Mouse (Mus musculus) spleen, postnatal 4 days (tissue): ENCODE data around the gene Ppp3ca.

Source experiments
- DNase-seq, 2 experiments: peaks; one replicate each; pipeline ENCODE4 v3.0.0; 2022; ENCODE audit warnings: low spot score in 2 of 2

Ppp3ca gene

DNA sequence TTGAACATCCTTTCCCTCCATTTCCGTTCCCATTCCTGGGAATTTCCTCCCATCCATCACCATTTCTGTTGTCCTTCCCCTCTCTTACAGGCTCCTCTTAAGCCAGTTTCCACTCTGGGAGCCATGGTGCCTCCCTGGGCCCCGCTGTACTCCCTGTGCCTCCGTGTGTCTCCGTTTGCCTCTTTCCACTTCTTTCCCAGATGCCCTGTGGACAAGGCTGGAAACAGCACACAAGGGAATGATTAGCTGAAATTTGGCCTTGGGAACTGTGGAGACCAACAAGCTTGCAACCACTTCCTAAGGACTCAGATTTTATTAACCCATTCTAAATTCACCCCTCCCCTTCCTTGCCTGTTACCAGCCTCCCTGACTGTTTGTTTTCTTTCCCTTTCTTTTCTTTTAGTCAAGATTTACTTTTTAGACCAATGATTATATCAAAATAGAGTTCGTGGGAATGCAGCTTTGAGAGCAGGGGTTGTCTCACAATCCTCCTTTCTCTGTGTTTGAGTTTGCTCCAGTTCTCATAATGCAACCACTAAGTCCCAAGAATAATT lies 93.9 kb downstream of the Ppp3ca start:
- no peak for DNase-seq

DNA sequence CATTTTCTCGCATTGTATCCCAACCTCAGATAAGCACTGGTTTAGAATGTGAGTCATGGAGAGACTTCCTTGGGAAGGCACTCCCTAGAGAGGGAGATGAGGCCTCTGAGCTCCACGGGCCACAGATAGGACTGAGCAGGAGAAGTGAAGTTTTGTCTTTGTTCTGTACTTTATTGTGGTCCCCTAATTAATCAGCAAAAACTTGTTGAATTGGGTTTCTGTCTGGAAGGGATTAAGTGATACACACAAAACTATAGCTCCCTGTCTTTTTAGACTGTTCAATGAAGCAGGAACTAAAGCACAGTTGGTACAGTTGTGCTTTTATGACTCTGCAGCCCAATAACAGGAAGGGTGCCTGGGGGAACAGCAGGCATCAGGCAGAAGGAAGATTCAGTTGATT lies 95.6 kb downstream of the Ppp3ca start:
- no peak for DNase-seq

- DNase-seq = no peak
Observed at GRCm38 (mm10) chr3:136768775-136769485, 99.0 kb downstream of the Ppp3ca start.

DNA sequence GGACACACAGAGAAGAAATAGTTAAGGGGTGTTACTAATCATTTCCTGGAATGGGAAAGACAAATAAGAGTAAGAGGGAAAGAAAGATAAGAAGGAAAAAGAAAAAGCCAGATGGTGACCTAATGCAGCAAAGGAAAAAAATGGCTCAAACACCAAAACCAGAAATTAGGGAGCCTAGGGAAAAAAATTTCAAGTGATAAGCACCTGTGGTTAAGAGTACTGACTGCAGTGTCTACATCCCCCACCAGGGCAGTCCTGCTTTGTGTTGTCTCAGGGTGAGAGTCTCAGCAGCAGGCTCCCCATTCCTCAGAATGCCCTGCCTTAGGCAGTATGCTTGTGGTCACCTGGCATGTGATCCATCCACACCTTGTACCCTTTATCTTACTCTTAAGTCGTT lies 99.6 kb downstream of the Ppp3ca start:
- no peak for DNase-seq

DNA sequence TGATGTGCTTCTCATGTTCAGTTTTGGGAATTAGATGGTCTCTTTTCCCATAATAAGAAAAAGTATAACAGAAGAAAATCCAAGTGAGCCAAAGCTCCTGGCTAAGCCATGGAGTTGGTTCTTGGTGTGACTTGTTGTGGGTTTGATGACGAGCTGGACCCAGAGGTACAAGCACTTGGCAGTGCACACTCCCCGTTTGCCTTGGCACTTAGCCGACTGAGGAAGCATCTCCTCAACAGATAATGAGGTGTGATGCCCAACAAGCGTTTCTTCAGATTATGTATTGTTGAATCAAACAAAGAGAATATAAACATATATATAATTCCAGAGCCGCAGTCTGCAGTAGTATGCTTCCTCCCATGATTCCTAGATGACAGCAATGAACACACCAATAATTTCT lies 101.8 kb downstream of the Ppp3ca start:
- DNase-seq = no peak

GRCm38 (mm10) chr3:136773217-136773616 lies 103.3 kb downstream of the Ppp3ca start:
- DNase-seq = no peak

- no peak for DNase-seq
Observed at GRCm38 (mm10) chr3:136774196-136774595, 104.3 kb downstream of the Ppp3ca start.

DNA sequence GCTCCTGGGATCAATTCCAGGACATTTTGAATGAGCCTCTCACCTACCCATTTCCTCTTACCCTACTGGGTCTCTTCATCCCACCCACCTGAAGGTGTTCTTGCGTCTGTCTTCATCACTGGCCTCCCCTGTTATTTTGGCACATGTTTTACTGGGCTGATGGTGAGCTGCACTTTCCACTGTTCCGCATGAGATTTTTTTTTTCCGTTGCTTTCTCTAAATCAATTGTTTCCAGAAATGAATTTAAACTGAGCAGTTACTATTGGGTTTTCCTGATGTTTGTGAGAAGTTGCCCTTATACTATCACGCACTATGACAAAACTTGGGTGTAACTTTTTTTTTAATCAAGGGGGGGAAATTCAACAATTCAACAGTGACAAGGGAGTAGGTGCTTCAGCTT lies 106.6 kb downstream of the Ppp3ca start:
- DNase-seq = no peak

GRCm38 (mm10) chr3:136777380-136777779 lies 107.5 kb downstream of the Ppp3ca start:
- no peak for DNase-seq

- no peak for DNase-seq
Observed at GRCm38 (mm10) chr3:136777787-136778216, 107.9 kb downstream of the Ppp3ca start.

- no peak for DNase-seq
Observed at GRCm38 (mm10) chr3:136780321-136780720, 110.4 kb downstream of the Ppp3ca start.

DNA sequence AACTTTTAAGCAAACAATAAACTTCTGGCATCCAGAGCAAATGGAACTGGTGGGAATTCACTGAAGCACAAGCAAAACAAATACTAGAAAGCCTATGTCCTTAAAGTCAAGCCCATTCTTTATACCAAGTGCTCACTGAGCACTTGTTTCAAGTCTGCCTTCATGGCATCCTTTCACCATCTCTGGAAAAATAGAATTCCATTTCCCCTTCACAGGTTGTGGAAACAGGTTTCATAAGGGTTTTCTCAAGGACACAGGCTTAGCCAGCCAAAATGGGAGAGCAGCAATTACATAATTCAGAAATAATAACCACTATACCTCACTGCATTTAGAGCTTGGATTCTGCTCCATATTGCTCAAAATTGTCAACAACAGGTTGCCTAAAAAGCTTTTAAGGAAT lies 112.1 kb downstream of the Ppp3ca start:
- DNase-seq = no peak

GRCm38 (mm10) chr3:136785686-136786085 lies 115.8 kb downstream of the Ppp3ca start:
- DNase-seq = no peak

- DNase-seq = no peak
Observed at GRCm38 (mm10) chr3:136790261-136790871, 120.4 kb downstream of the Ppp3ca start.

DNA sequence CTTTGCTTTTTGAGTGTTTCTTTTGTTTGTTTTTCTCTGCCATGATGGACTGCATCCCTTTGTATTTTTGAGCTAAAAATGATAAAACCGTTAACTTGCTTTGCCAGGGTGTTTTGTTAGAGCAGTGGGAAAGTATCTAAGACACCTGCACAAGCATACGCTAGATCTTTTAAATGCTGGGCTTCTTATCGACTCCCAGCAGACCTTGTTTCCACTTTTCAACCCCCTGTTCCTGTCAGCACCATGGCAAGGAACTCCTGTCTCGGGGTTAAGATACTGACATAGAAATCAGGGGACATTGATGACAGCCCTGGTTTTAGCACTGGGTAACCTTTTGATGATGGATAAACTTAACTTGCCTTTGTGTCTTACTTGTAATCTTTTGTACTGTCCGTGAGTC lies 121.5 kb downstream of the Ppp3ca start:
- no peak for DNase-seq

DNA sequence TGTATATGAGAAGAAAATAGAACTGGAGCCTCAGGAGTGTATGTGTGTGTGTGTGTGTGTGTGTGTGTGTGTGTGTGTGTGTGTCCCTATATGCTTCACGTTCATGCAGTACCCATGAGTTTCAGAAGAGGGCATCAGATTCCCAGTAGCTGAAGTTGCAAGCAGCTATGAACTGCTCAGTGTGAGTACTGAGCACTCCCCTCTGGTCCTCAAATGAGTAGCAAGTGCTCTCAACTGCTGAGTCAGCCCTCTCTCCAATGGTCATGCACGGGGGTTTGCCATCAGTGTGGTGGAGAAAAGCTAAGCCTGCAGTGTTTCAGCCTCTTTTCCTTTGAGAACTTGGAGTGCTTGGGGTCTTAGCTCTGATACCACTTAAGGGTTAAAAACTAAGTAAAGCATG lies 122.0 kb downstream of the Ppp3ca start:
- DNase-seq = no peak

- no peak for DNase-seq
Observed at GRCm38 (mm10) chr3:136793411-136793810, 123.5 kb downstream of the Ppp3ca start.

- no peak for DNase-seq
Observed at GRCm38 (mm10) chr3:136794426-136795217, 124.7 kb downstream of the Ppp3ca start.

GRCm38 (mm10) chr3:136798896-136799295 lies 129.0 kb downstream of the Ppp3ca start:
- no peak for DNase-seq

DNA sequence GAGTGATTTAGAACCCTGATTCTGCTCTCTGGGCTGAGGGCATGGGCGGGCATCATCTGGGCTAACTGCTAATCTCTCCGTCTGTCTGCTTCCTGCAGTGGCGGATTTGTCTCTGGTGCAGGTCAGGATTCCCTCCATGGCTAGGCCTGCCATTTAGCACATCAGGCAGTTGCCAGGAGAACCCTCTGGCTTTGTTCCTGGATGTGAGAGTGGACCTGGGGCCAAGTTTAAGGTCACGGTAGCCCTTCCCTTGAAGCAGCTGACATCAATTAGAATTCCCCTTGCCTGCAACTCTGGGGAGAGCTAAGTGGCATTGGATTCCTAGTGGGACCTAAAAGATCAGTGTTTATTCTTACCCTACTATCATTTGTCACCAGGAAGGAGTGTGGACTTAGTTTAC lies 132.7 kb downstream of the Ppp3ca start:
- DNase-seq = no peak

DNA sequence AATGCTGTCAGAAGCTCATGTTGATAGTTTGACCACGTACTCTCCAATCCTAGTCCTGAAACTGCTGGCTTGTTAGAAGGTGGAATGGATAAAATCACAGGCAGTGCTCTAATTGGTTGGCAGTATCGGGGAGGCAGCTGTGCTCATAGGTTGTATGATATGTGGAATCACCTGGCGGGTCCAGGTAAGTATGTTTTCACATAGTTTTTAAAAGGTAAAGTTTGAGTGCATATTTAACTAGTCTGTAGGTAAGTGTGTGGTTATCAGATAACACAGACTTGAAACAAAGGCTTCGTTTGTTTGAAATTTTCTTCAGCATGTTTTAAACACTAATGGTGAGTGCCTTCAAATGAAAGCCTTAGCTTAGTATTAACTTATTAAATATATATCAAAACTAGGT lies 136.0 kb downstream of the Ppp3ca start:
- no peak for DNase-seq

GRCm38 (mm10) chr3:136810271-136810670 lies 140.3 kb downstream of the Ppp3ca start:
- DNase-seq = no peak

DNA sequence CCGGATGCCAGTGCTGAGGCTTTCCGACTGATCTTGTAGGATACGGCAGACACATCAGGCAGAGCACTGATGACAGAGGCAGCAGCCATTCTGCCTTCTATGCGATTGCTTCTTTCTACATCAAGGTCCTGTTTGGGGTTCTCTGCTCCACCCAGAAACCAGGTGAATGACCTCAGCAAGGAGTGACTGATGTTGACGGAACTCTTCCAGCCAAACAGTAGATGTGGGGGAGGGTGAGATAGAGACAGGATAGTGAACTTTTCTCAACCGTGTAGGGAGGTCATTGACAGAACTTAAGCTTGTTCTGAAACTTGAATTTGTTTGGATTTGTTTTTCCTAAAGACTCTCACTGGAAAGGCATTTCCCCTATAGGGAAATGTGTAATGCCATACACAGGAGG lies 142.2 kb downstream of the Ppp3ca start:
- no peak for DNase-seq
